Mouse (Mus musculus) fibroblast of lung, adult 2 months (primary cell): Measurements from ENCODE around the gene Igf1.

Experiments
- DNase-seq: peaks from one replicate; pipeline ENCODE4 v3.0.0-alpha.2; 2011; ENCODE audit warnings: low read depth

Igf1 gene

DNA sequence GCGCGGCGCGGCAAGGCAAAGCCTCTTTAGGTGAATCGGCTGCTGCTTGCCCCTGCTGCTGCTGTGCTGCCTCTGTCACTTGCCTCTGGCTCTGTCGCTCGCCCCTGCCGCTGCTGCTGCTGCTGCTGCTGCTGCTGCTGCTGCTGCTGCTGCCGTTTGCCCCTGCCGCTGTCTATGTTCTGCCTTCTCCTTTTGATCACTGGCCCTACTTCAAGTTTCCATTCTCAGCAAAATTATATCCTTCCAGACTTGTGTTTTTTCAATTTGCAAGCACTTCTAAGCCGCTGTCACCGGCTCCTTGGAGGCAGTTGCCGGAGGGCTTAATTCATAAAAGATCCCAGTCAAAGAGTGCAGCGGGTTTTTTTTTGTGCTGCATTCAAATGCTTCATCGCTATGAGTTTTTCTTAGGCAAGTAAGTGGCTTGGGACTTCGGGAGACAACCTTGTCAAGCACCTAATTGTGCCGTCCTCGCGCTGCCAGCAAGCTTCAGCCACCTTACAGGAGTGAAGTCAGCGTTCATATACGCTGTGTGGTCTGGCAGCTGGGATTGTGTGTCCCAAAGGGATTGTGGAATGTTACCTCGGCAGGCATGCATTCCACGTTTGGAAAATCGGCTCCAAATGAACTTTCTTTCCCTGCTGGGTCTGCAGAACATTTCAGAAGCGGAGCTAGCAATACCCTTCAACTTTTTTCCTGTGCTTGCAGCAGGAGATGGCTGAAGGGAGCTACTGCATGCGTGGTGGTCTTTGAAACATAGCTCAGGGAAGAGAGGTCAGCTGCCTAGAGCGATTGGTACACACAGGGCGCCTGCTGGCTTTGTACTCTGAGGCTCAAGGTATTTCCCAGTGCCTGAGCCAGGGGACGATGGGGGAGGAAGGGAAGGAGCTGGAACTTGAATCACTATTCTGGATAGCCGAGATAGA, 2.4 kb downstream of the Igf1 start:
- DNase-seq = no peak

- no peak for DNase-seq
These were observed 3.0 kb downstream of the Igf1 start for GRCm38 (mm10) chr10:87861104-87861455.

- no peak for DNase-seq
These were observed 4.8 kb downstream of the Igf1 start for GRCm38 (mm10) chr10:87862899-87863298.

DNA sequence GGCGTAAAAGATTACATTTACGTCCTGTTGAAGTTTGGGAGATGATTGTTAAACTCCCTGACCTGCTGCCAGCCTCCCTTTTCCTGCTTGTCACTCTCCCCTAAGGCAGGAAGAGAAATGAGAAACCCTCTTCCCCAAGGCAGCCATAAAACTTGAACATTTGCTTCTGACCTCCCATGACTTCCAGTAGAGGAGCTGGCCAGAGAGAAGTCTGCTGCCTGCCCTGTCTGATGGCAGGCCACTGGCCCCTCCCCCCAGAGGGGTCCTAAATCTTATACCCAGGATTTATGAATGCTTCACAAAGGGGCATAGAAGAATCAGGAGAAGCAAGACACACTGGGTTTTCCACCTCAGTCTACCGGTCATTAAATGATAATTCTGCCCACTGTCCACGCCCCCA, 5.3 kb downstream of the Igf1 start:
- no peak for DNase-seq

DNA sequence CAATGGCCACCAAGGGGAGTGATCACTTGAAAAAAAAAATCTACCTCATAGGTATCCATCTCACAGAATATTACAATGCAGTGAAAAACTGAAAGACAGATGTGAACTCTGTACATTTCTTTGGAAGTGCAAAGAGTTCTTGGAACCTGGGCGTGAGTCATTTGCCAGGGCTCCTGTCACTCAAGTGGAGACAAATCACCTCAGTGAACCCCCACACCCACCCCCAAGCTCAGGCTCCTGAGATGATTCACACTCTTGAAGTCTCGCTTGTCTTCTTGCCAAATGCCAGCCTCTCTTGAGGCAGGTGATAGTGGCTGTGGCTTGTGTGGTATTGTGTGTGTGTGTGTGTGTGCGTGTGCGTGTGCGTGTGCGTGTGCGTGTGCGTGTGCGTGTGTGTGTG, 7.6 kb downstream of the Igf1 start:
- DNase-seq = no peak

DNA sequence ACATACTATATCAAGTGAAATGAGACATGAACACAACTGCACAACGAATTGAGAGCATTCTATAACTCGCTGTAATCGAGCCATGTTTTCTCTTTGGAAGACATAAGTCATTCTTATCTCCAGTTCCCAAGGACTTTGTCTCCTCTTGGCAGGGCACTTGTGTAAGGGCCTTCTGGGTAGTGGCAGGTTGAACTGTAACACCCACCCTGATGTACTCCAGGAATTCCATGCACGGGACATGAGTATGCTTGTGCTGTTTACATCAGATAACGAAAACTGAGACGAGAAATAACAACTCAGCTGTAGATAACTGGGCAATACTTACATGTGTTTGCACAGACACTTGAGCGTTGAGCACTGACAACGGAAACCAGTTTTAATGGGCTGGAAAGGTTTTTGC, 8.4 kb downstream of the Igf1 start:
- no peak for DNase-seq

DNA sequence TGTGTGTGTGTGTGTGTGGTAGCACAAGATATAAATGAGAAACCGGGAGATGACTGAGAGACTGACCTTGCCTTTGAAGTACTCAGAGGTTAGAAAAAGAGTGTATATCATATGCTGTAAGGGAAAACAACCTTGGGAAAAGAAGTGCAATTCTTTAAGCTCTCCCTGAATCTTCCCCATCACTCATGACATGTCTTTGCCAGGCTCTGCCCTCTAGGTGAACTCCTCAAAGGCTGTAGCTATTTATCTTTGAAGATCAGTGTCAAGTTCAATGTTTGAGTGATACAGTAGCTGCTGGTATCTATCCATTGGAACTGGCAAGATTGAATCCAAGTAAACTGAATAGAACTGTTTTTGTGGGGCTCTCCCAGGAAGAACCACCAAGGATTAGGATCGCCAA, 9.2 kb downstream of the Igf1 start:
- DNase-seq = no peak

DNA sequence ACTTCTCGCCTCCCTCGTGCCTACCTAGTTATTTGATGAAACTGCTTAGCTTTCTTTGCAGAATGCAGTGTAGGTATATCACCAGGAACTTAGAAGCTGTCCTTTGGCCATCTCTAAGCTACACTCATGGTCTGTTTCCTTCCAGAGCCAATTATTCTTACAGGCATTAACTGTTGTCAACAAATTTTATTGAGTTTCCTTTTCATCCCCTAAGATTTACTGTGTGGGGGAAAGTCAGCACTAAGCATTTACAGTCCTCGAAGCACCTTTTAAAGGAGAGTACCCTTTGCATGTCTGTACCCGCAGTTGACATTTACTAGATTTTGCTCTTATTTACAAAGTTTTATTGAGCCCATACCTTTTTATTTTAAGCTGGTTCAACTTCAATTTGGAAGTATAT, 9.6 kb downstream of the Igf1 start:
- DNase-seq = no peak

GRCm38 (mm10) chr10:87868349-87869053, 10.4 kb downstream of the Igf1 start:
- no peak for DNase-seq

DNA sequence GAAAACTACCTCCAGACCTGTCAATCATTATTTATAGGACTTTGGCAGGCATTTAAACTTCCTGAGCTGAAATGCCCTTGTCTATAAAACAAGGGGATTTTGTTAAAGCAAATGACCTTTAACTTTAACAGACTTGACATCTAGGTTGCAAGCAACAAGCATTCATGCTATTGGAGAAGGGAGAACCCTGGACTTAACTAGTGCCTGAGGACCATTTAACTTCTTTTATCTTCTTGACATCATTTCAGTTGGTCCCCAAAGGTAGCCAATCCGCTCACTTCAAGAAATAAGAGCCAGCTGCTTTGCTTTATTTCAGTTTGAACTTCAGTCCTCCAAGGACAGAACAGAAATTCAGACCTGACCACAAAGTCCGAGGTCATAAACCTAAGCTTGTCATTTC, 11.1 kb downstream of the Igf1 start:
- no peak for DNase-seq

DNA sequence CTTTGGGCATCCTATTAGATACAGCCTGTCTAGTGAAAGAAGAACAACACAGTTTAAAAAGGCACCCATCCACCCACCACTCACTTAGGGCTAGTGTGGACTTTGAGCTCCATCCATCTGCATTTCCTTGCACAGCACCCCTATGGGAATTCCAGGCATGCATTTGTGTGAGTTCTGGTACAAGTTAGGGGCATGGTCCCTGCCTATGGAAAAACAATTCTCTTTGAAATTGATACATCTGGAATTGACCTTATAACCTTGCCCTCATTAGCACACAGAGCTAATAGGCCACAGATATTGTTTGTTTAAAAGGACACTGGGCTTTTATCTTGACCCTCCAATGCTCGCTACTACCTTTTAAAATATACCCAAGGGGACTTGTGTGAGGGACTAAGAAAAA, 11.6 kb downstream of the Igf1 start:
- no peak for DNase-seq

GRCm38 (mm10) chr10:87871863-87872647, 14.0 kb downstream of the Igf1 start:
- no peak for DNase-seq

DNA sequence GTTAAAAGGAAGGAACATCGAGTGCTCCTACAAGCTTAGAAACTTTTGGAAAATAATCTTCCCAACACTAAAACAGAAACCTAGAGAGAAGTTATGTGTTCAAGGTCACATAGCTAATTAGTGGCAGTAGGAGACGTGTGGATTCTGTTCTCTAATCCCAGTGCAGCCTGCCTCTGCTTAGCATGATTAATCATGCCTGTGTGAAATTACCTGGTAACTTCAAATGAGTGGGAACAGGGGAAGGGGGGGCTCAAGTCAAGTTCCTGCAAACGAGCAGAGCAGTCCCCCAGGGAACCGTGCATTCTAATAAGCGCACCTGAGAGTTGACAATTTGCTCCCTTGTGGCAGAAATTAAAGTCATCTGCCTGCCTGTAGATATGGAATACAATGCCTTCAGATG, 14.8 kb downstream of the Igf1 start:
- no peak for DNase-seq

GRCm38 (mm10) chr10:87873516-87873915, 15.5 kb downstream of the Igf1 start:
- DNase-seq = no peak

DNA sequence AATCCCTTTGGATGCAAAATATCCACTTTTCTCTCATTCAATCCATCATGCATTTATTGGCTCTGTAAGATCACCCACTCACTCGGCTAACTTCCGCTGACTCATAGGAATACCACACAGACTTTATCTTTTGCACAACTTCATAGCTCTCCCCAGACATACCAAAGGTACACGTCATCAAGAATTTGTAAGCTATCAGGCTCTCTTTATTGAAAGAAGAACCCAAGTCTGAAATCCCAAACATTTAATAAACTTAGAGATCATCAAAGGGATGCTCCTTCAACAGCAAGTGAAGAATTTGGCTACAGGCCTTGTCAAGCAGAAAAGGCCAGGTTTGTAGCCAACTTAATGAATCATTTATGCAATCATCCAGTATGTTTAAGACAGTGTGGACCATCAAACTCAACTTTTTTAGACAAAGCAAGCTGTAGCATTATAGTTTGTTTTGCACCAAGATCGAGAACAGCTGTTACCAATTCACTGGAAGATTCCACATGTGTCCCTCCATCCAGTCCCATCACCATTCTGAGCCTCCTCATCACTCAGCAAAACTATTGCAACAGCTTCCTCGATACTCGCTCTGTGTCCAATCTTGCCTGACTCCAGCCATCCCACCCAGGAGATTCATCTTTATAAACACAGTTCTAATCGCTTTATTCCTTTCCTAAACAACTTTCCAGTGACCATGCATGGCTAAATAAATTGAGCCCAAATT, 22.2 kb downstream of the Igf1 start:
- DNase-seq = peak; percentile 66

GRCm38 (mm10) chr10:87885326-87886040, 27.4 kb downstream of the Igf1 start:
- DNase-seq = no peak

DNA sequence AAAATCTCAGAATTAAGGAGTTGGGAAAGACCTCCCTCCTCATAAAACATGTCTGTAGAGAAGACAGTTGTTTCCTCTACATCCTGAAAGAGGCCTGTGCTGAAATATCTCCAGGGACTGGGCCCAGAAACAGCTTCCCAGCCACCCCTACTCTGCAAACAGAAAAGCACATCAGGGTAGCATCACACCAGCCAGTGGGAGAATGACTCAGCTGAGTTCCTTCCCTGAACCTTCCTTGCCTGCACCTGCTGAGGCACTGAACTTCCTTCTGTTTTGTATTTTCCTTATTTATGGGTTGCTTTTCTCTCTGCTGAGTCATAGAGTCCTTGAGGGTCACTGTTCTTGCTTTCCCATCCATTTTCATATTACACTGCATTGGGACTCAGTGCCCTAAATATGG, 31.8 kb downstream of the Igf1 start:
- no peak for DNase-seq

DNA sequence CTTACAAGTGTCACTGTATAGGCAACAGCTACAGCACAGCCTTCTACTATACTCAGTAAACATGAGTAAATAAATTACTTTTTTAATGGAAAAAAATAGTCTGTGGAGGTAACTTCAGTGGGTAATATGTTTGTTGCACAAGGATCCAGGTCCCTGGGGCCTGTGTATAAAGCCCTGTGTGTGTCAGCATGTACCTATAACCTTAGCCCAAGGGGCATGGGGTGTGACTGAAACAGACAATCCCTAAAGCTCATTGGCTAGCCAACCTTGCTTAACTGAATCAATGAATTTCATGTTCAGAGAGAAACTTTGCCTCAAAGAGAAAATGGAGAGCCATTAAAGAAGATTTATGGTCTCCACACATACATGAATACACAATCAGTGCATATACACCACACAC, 34.2 kb downstream of the Igf1 start:
- DNase-seq = no peak

DNA sequence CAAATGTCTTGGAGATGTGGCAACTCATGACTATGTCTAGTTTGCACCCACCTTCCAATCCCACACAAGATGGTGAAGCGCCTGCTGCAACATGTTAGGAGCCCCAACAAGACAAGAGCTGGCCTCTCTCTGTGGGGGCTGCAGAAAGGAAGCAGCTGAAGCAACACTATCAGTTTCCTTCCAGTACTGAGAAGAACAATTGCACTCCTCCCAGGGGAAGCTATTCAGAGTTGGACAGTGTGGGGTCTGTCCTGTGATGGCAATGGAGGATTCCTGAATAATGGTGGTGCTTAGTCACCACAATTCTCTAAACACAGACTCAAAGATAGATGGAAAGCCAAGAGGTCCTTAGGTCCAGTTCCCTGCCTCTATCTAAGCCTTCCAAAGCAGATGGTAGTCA, 35.2 kb downstream of the Igf1 start:
- no peak for DNase-seq

DNA sequence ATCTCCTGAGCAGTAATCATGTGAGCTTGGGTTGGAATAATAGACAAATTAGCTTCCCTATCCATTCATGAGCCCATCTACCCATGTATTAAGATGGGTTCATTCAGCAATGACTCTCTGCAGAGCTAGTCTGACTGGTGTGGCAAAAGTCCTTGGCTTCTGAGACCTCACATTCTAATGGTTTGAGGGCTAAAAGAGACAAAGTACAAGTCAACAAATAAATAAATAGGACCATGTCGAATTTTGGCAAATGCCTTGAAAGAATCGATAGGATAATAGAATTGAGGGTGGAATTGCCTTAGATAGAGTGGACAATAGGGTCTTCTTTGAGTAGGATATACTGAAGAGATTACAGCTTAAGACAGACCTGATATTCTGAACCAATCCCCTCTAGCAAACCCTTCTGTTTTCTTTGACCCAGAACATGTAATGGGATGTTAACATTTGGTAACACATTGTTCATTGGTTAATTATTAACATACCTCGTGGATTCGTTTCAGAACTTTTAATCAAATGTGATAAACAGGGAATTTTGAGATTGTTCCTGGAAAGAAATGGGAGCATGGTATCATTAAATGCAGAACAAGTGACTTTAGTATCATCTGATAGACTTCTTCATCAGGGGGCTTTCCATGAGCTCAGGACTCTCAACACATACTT, 36.5 kb downstream of the Igf1 start:
- DNase-seq = no peak

DNA sequence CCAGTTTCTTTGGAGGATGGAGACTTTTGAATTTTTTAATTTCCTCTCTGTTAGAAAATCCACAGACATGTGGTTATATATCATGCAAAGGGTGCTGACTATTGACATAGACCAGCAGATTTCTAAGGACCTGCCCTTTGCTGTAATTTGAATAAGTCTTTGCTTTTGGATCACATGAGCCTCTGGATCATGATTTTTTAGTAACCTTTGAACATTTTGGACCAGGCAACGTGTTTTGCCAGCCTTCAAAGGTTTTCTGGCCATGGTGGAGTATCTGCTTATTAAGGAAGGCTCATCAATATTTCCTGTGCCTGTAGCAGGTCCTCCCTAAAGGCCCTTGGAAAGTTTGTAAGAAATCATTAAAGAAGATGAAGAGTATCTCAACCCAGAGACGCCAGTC, 37.3 kb downstream of the Igf1 start:
- no peak for DNase-seq
